Mouse (Mus musculus) lung, adult 2 months (tissue): ENCODE measurements at regions not wholly inside any gene's neighbourhood (a gene's known extent, or its start where the extent isn't known, plus 50 kb on each side); places are given as distances from the start of the nearest gene placed in this dataset.
"Not testable (repeated sequence)": the region's sequence is repeated elsewhere in the genome, so short reads cannot be mapped to it uniquely, and the experiment has no call there.

ENCODE experiments used
- DNase-seq: peaks from one replicate; pipeline ENCODE4 v3.0.0; 2022
- H3K4me1 ChIP-seq: fragments of 200-500 bp; 2 replicates; pipeline ENCODE4 v1.6.1; 2011; ENCODE audit warnings: low read length; ENCODE audit not compliant: control insufficient read depth, insufficient read depth
- H3K4me3 ChIP-seq: fragments of 200-500 bp; replicated peaks from 2 replicates; pipeline ENCODE3; 2011; ENCODE audit warnings: low read depth, mild to moderate bottlenecking, control low read depth, low read length; ENCODE audit errors: extremely low read depth
- CTCF ChIP-seq: fragments of 200-500 bp; IDR thresholded peaks from 2 replicates; pipeline ENCODE4 v1.5.1; 2011; ENCODE audit warnings: mild to moderate bottlenecking, low read length, control low read depth; ENCODE audit not compliant: insufficient read depth
- POLR2A ChIP-seq: fragments of 200-500 bp; IDR thresholded peaks from 2 replicates; pipeline ENCODE4 v1.6.1; 2011; ENCODE audit warnings: low read depth, mild to moderate bottlenecking, control low read depth, low read length, borderline replicate concordance; ENCODE audit errors: extremely low read depth
- WGBS: fragments of 180-500 bp; shearing (Covaris S2); methylation state at CpG from one replicate; pipeline ENCODE4 v1.1.7; 2018; 5-methylcytosine and 5-hydroxymethylcytosine counted together

DNA sequence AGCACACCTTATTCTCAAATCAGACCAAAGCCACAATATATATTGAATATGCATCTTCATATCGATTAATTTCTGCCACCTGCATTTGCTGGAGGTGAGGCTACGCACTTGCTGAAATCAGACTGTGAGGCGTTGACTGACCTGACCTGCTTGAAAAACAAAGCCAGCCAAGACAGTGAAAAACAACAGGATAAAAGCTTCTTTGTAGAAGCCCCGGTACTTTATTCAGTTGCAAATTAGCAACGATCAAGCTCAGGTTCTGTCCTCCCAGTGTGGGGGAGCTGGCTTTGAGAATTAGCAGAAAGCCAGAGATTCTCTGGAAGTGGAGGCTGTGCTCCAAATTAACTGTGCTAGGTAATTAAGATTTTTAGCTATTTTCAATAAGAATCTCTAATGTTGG lies 100.6 kb downstream of the Vmn2r79 start:
- DNase-seq = no peak
- no peak overlapping the region for H3K4me3 ChIP-seq
- H3K4me1 ChIP-seq = no peaks in the 10 kb centered on the region
- TF ChIP-seq POLR2A = no peak
- TF ChIP-seq CTCF = no peak
- WGBS = 84% methylated on average over 5 of the region's 5 CpGs

DNA sequence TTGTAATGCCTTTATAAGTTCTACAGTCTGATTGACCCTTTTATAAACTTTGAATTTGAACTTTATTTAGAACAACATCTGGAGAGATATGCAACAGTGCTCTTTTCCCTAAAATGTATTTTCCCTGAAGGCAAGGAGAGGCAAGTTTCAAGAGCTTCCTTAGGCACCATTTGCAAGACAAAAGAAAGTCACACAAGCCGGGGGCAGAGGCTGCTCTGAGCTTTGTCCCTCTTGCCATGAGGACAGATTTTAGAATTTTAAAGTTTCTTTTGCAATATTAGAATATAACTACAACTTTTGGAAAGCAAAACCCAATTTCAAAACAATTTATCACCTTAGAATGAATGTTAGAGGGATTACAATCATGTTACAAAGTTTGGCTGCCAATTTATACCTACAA lies 103.7 kb downstream of the Vmn2r79 start:
- H3K4me1 ChIP-seq, DNase-seq, H3K4me3 ChIP-seq: not testable (repeated sequence)
- WGBS = 55% methylated on average over 1 of the region's 1 CpGs

DNA sequence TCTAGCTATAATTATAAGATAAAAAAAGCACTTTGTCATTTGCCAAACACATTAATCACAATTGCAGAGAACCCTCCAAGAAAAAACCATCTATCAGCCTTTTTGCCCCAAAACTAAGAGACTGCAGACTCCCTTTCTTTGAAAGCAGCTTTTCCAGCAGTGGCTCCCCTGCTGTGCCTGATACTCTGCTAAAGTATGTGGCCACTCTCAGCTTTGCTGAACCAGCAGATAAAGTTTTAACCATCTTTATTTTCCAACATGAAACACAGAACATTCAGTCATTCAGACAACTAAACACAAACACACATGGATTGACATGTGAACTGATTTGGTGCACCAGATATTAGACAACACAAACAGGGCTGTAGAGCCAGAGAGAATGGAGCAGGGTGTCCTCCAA lies 104.5 kb downstream of the Vmn2r79 start:
- H3K4me3 ChIP-seq, DNase-seq, H3K4me1 ChIP-seq: not testable (repeated sequence)

DNA sequence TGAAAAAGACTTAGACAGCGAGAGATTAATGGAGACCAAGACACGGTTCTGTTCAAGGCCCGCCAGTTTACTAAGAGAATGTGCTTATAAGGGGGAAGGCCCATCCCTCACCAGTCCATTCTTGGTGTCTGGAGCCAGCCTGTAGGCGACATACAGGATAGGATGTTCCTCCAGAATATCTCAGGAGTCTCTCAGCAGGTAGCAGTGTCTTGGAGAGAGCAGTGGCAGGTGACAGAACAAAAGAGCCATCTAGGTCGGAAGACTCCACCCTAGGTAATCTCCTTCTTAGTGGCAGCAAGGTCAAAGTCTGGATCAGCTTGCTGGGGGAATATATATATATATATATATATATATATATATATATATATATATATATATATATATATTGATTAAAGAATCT lies 105.4 kb downstream of the Vmn2r79 start:
- not testable (repeated sequence) for H3K4me1 ChIP-seq, H3K4me3 ChIP-seq, DNase-seq
- WGBS = 80% methylated on average over 5 of the region's 5 CpGs

DNA sequence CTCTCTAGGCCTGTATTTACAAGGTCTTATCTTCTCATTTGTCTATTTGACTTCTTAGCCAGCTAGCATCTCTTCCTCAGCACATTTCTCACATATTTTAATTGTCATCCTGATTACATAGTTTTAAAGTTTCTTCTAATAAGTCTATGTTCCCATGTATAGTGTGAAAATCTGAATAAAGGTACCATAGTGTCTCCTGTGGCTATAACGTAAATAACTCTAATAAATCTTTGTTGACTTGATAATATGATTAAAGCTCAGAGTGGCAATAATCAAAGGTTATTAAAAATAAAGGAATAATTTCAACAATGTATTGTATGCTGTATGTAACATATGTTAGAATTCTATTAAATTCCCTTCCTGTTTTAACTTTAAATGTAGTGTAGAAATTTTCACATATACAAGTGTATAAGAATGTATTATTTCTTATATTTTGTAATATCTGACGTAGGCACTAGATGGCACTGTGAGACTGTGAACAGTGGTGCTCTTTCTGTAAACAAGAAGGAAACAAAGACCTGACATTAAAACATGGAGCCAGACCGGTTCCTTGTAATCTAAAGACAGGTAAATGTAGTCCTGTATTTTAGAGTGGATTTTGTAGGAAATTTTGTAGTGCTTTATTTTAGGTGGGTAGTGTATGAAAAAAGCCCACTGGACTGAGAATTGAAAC lies 114.5 kb downstream of the Vmn2r79 start:
- H3K4me3 ChIP-seq = no peak overlapping the region
- peak; percentile 23; the same call in 1 of the 2 replicates for TF ChIP-seq CTCF
- no peak for TF ChIP-seq POLR2A
- H3K4me1 ChIP-seq = no peaks in the 10 kb centered on the region
- no peak for DNase-seq
- 31% methylated on average over 3 of the region's 3 CpGs for WGBS

DNA sequence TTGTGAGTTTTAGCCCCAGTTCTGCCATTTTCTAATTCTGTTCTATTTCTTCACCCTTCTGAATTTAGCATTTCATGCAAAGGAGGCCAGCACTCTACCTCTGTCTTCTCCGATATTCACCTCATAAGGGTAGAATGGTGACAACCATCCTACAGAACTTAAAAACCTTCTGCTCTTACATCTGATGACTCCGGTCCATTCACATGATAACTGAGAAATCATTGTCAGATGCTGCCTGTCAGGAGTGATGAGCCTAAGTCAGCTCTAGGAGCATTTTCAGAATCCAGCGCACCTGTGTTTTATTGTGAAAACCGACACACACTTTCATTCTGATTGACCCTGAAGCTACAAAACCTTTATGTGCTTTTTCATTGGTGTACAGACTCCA lies 115.1 kb downstream of the Vmn2r79 start:
- TF ChIP-seq POLR2A = no peak
- no peak for TF ChIP-seq CTCF
- no peak for DNase-seq
- H3K4me3 ChIP-seq = no peak overlapping the region
- no peaks in the 10 kb centered on the region for H3K4me1 ChIP-seq
- 70% methylated on average over 4 of the region's 4 CpGs for WGBS

DNA sequence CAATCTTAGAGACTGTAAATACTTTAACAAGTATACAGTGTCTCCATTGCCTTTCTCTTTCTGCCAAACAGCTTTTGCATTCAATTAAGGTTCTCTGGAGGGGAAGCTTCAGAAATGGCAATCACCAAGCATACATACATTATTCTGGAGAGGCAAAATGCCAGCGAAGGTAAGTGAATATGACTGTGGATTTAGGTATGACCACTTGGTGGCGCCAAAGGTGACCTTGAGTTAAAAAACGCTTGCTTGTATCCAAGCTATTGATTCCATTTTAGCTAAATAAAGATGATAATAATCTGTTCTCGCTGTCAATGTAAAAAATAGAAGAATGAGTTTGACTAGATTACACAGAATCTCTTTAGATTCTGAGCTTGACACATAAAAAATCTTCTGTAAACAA lies 117.7 kb downstream of the Vmn2r79 start:
- H3K4me1 ChIP-seq = no peaks in the 10 kb centered on the region
- WGBS = 6% methylated on average over 4 of the region's 4 CpGs
- H3K4me3 ChIP-seq = no peak overlapping the region
- TF ChIP-seq CTCF (no peak), POLR2A (no peak)
- DNase-seq = no peak

DNA sequence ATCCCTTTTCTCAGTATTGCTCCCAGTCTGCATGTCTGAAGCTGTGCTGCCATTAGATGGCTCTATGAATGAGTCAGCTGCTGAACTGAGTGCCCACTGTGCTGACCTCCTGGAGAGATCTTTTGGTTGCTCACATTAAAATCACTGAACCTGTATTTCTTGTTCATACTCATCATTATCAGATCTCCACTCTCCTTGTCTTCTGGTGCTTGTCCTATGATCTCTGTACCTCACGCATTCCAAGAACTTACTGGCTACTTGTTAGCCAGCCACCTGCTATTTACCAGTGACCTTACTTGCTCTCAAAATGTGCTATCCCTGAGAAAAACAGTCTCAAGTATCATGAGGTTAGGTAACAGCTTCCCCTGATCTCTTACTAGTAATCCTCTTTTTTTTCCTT lies 123.4 kb upstream of the Nox4 start:
- 79% methylated on average over 1 of the region's 1 CpGs for WGBS
- no peak overlapping the region for H3K4me3 ChIP-seq
- TF ChIP-seq POLR2A = no peak
- TF ChIP-seq CTCF = no peak
- DNase-seq = no peak
- no peaks in the 10 kb centered on the region for H3K4me1 ChIP-seq

DNA sequence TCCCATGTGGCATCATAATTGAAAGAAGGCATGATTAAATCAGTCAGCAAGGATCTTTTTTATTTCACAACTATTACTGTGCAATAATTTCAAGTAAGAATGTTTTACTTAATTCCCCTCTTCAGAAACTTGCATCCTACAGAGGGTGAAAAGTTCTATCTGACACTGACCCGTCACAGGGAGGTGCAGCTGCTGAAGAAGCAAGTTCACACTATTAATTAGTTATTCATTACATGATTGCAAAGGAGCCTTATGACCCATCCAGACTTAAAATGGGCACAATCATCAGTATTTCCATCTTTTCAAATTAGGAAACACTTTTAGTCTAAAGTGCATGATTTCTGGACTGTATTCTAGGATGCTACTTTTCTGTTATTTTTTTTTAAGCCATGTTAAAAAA lies 100.0 kb upstream of the Nox4 start:
- WGBS = 54% methylated on average over 1 of the region's 1 CpGs
- Histone ChIP-seq H3K4me3 (no peak overlapping the region), H3K4me1 (no peaks in the 10 kb centered on the region)
- no peak for TF ChIP-seq POLR2A
- DNase-seq = no peak

DNA sequence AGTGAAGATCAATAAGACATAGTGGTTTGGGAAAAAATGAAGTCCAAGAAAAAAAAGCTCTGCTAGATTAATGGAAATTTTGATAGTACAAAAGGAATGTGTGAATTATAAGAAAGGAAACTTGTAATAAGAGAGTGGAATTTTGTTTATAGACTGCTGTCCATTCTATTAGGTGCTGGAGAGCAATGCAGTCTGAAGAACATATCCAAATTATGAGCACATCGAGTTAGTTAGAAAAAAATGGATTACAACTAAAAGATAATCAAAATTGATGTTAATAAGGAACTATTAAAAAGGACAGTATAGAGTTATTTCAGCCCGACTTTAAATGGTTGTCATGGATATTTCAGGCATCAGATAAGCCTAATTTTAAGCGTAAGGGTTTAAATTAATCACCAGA lies 98.2 kb upstream of the Nox4 start:
- no peaks in the 10 kb centered on the region for H3K4me1 ChIP-seq

DNA sequence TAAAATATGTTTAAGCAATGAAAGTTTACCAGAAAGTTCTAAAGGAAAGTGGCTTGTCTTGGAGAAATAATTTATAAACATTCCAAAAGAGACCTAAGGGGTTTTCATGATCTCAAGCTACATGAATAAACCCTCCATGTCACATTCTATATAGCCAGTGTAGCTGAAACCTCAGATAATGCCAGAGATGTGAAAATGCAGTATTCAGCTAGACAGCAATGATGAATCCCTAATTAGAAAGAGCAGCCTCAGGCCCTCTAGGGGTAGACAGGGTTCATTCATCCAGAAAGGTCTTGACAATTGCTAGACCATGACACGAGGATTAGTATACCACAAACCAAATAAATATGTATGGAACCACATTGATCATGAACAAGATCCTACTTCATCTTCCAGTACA lies 97.2 kb upstream of the Nox4 start:
- Histone ChIP-seq H3K4me3 (no peak overlapping the region), H3K4me1 (no peaks in the 10 kb centered on the region)
- WGBS = 68% methylated on average over 1 of the region's 1 CpGs
- no peak for DNase-seq
- TF ChIP-seq CTCF = no peak

More for the DNA sequence above, 98.2 kb upstream of the Nox4 start:
- H3K4me3 ChIP-seq = no peak overlapping the region
- no peak for TF ChIP-seq POLR2A
- no peak for TF ChIP-seq CTCF
- no peak for DNase-seq
- 54% methylated on average over 3 of the region's 3 CpGs for WGBS
